Mouse (Mus musculus) spleen, postnatal 10 days (tissue): ENCODE data around the gene Bhlha9.
"Not testable (repeated sequence)": the region's sequence is repeated elsewhere in the genome, so short reads cannot be mapped to it uniquely, and the experiment has no call there.

Experiments used
- DNase-seq, 2 experiments: peaks; one replicate each; pipeline ENCODE4 v3.0.0; 2021 to 2022; ENCODE audit warnings: low spot score in 2 of 2

Bhlha9 gene

GRCm38 (mm10) chr11:76661790-76662468 is 10.3 kb upstream of the Bhlha9 start:
- no peak for DNase-seq

- DNase-seq: no peak
These were observed 6.1 kb upstream of the Bhlha9 start for GRCm38 (mm10) chr11:76666002-76666649.

DNA sequence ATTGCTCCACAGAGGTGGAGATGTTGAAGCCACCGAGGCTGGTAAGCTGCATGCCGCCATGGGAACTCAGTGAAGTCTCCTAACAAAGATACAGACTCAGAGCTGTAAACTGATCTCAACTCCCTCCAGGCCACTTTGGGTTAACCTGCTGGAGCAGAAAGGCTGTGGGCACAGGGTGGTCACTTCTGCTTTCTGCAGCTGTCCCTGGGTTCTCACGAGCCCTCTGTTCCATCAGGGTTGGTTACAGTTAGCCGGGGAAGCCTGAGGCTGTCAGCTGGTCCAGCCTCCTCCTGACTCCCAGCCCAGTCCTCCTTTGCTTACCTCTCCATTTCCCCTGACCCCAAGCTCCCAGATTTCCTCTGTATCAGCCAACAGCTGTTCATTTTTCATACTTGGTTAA is 4.5 kb upstream of the Bhlha9 start:
- no peak for DNase-seq

DNA sequence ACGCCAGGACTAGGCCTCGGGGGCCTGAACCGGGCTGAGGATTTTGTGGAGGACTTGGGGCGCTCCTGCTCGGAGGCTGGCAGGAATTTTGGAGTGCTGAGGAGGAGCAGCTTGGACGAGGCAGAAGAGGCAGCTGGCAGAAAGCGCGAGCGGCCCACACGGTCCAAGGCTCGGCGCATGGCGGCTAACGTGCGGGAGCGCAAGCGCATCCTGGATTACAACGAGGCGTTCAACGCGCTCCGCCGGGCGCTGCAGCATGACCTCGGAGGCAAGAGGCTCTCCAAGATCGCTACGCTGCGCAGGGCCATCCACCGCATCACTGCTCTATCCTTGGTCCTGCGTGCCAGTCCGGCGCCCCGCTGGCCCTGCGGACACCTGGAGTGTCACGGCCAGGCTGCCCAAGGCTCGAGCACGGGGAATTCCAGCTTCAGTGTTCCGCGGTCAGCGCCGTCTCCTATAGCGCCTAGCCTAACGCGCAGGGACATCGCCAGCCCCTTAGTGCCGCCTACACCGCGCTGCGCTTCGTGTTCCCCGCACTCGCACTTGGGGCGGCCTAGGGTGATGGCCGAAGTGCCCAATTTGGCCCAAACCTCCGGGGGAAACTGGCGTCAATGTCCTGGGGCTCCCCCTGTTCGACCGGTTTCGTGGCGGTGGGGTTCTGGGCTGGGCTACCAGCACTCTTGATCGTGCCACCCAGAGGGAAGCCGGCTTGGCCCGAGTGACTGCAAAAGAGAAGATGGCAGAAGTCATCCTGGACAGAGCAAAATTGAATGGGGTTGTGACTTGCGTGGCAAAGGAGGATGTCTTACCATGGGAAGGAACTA is 503 bp downstream of the Bhlha9 start:
- DNase-seq: no peak

GRCm38 (mm10) chr11:76674199-76674598 is 1.9 kb downstream of the Bhlha9 start:
- DNase-seq: no peak

DNA sequence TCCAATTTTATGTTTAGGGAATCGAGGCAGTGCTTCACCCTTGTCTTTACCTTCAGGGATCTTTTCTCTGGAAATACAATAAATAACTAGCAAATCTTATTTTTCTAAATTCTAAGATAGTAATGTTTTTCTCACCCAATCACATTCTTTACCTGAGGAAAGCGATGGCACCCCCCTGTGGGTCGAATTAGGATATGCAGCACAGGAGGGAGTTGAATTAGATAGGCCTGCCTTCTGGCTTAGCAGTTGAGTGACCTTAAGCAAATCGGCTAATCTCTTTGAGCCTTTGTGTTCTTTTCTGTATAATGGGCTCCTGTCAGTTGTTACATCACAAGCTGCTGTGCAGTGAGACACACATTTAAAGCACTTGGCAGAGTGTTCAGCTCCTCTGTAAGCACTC is 2.4 kb downstream of the Bhlha9 start:
- DNase-seq: no peak

DNA sequence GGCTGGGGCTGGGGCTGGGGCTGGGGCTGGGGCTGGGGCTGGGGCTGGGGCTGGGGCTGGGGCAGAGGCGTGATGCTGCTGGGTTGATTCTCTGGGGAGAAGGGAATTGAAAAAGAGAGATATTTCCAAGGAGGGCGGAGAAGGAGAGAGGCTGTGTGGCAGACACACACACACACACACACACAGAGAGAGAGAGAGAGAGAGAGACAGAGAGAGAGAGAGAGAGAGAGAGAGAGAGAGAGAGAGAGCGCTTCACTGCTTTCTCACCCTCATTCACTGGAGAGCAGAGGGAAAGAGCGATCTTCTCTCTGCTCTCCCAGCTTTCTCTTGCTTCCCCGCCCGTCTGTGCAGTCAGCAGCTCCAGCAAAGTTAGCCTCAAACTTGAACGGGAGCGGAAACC is 7.2 kb downstream of the Bhlha9 start, which contains the start of gene Trarg1:
Gene Trarg1 (plus strand): TSS at position 301 of the 400 bp plus-strand sequence.
- DNase-seq: not testable (repeated sequence)

GRCm38 (mm10) chr11:76685604-76686003 is 13.3 kb downstream of the Bhlha9 start:
- no peak for DNase-seq

GRCm38 (mm10) chr11:76692096-76692495 is 19.8 kb downstream of the Bhlha9 start:
- DNase-seq: no peak

GRCm38 (mm10) chr11:76695810-76696209 is 23.5 kb downstream of the Bhlha9 start:
- no peak for DNase-seq

GRCm38 (mm10) chr11:76699626-76700025 is 27.4 kb downstream of the Bhlha9 start:
- DNase-seq: no peak

DNA sequence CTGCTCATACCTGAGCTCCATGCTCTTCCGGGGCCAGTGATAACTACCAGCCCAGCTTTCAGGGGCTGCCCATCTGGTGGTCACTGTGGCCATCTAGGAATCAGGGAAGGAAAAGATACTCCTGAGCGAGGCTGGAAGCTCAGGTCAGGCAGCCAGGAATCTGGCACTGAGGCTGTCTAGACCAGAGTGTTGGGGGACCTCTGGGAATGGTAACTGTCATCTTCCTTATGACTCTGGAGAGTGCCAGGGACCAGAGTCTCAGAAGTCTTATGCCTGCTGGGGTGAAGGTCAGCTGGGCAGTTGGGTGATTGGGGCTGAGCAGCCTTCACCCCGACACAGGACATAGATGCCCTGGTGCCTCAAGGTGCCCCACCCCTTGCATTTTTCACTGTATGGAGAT is 35.4 kb downstream of the Bhlha9 start:
- DNase-seq: no peak

DNA sequence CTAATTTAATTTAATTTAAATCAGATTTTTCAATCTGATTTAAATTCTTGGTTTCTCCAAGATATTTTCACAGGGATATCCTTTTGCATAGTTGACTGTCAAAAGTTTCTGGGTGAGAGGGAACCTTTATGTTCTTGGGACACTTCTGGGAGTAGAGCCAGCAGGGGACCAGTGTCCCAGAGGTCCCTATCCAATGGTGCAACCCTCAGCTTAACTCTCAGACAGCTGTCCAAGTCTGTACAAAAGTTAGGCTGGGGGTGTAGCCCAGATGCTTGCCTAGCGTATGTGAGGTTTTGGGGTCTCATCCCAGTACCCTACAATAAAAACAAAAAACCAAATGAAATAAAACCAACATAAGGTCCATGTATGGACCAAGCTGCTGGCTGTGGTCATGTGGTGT is 35.8 kb downstream of the Bhlha9 start:
- DNase-seq: no peak

DNA sequence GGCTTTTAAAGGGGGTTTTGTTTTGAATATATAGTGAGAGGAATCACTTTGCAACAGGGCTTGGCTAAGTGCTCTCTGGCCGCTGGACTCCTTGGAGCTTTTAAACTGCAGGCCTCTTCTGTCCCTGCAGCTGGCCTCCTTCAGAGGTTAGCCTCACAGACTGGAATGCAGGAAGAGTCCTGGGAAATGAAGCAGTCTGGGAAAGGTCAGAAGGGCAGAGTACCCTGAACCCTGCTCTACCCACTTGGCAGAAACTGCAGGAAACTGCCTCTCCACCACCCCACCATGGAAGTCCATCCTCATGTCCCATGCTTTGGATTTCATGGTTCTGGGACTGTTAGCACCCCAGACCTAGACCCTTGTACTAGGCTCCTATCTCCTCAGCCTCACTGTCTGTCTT is 36.6 kb downstream of the Bhlha9 start:
- no peak for DNase-seq

- DNase-seq: no peak
These were observed 37.6 kb downstream of the Bhlha9 start for GRCm38 (mm10) chr11:76709625-76710452.

DNA sequence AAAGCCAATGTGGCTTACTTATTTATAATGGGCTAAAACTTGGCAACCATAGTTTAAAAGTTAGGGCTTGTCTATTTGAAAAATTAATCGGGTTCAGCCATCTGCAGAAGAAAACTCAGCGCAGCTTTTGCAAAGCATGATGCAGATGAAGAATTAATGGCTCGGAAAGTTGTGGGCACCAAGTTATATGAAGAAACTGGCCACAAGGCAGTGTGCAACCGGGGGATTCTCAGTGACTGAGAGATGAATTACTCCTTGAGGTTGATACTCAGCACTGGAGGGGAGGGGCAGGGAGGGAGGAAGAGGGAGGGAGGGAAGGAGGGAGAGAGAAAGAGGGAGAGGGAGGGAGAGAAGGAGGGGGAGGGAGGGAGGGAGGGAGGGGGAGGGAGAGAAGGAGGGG is 44.7 kb downstream of the Bhlha9 start:
- no peak for DNase-seq
